Mouse (Mus musculus) megakaryocyte, embryonic 14.5 days (primary cell): ENCODE data around the gene C1s1.
"Not testable (repeated sequence)": the region's sequence is repeated elsewhere in the genome, so short reads cannot be mapped to it uniquely, and the experiment has no call there.

Source experiments
- FLI1 ChIP-seq: IDR thresholded peaks from 2 replicates; pipeline ENCODE4 v1.6.1; 2012; ENCODE audit warnings: low read length, inconsistent platforms, mixed read lengths
- GATA1 ChIP-seq: IDR thresholded peaks from 3 replicates; pipeline ENCODE4 v1.6.1; 2012; ENCODE audit warnings: mixed read lengths, low read length, inconsistent platforms, borderline replicate concordance

DNA sequence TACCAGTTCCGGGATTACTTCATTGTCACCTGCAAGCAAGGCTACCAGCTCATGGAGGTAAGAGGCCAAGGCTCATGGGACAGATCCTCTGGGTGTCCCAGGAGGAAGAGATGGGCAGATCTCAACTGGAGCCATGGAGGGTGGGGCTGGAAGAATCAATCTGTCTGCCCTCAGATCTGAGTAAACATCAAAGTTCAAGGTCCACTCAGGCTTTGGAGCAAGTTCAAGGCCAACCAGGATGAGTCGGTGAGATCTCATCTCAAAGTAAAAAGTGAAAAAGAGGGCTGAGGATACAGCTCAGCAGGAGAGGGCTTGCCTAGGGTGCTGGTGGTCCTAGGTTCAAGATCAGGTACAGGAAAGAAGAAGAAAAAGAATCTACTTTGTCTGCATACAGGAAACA, 19.5 kb upstream of the C1s1 start:
- not testable (repeated sequence) for TF ChIP-seq GATA1, FLI1
